Mouse (Mus musculus) kidney, postnatal 25 days (tissue): ENCODE data around the gene Usp17la.
"Not testable (repeated sequence)": the region's sequence is repeated elsewhere in the genome, so short reads cannot be mapped to it uniquely, and the experiment has no call there.

Experiments
- DNase-seq, 2 experiments: peaks; one replicate each; pipeline ENCODE4 v3.0.0; 2021; ENCODE audit warnings: mixed read lengths in 2 of 2

Usp17la gene

DNA sequence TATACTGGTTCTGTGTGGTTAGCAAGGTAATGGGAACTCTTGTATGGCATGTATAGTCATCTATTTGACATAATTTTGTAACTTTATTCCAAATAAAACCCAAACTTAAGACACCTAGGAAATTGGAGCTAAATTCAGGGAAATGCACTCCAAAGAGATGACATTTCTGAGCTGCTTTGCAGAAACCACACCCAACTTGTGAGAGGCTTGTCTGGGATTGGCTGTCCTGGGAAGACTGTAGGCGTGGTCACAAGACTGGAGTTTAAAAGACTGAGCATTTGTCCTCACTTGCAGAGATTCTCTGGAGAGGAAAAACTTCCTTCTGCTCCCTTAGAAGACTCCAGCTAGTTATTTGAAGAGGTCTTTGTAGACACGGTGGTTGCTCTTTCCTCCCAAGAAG is at the start of gene Usp17la:
Gene Usp17la, plus strand, starts transcription at position 301 of the 400 bp plus-strand sequence.
- not testable (repeated sequence) for DNase-seq

DNA sequence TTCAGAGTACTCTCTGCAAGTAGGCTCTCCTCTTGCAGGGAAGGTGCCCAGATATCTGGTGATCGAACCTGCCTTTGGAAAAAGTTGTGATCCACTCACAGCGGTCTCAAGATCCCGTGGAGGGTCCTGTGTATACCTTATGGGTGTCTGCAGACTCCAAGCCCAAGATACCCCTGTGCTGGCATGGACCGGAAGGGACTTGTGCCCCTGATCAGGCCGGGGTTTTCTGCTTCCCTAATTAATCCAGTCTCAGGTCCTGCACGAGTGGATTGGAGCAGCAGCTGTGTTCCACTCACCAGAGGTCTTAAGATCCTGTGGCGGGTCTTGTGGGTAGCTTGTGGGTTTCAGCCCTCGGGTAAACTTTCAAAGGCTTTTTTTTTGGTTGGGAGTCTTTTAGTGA is 46.5 kb upstream of the Usp17la start:
- DNase-seq = not testable (repeated sequence)

DNA sequence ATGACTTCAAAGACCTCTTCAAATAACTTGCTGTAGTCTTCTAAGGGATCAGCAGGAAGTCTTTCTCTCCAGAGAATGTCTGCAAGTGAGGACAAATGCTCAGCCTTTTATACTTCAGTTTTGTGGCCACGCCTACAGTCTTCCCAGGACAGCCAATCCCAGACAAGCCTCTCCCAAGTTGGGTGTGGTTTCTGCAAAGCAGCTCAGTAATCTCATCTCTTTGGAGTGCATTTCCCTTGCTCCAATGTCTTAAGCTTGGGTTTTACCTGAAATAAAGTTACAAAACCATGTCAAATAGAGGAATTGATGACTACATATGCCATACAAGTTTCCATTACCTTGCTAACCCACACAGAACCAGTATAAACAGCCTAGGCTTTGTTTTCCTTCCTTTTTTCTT is 14.3 kb upstream of the Usp17la start, which contains the start of gene Usp17lb:
Gene Usp17lb, minus strand, starts transcription at position 101 of the 400 bp plus-strand sequence.
- no peak for DNase-seq

DNA sequence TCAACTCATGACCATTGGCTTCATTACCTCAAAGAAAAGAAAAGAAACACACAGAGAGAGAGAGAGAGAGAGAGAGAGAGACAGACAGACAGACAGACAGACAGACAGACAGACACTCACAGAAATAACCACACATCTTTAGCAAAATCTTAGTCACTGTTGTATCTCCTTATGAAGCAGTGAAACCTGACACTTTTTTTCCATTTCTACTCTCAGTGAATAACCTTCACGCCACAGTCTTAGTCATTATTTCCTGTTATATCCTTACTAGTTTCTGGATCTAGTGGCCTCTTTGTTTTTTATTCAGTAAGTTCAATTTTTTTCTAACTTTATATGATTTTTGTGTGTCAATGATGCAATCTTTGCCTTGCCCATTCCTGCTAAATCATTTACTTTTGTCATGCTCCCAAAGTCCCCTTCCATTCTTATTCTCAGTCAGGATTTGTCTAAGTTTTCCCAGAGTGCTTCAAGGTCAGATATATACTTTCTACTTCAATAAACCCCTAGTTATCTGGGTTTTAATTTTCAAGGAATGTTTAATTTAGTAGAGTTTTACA is 13.0 kb upstream of the Usp17la start:
- DNase-seq = no peak

DNA sequence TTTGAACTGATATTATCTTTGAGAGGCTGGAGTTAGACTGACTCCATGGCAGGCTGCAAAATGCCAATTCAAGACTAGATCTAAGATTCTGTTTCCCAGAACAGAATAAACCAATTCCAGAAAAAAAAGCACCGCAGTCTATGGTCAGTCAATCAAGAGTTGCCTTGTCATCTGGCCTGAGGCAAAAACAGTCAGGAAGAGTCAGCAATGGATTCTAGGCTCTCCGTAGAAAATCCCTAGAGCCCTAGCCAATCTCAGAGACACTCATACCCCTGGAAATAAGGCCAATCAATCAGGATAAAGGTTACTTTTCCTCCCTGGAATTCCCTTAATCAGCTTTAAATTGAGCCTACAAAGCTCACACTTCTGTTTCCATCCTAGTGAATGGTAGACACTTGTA is 5.3 kb upstream of the Usp17la start:
- DNase-seq = not testable (repeated sequence)

DNA sequence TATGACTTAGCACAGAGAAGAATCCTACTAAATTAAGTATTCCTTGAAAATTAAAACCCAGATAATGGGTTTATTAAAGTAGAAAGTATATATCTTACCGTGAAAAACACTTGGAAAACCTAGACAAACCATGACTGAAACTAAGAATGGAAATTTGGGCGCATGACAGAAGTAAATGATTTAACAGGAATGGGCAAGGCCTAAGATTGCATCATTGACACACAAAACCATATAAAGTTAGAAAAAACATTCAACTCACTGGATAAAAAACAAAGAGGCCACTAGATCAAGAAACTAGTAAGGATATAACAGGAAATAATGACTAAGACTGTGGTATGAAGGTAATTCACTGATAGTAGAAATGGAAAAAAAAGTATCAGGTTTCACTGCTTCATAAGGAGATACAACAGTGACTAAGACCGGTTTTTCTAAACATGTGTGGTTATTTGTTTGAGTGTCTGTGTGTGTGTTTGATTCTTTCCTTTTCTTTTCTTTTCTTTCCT is 1.5 kb upstream of the Usp17la start:
- DNase-seq = no peak

DNA sequence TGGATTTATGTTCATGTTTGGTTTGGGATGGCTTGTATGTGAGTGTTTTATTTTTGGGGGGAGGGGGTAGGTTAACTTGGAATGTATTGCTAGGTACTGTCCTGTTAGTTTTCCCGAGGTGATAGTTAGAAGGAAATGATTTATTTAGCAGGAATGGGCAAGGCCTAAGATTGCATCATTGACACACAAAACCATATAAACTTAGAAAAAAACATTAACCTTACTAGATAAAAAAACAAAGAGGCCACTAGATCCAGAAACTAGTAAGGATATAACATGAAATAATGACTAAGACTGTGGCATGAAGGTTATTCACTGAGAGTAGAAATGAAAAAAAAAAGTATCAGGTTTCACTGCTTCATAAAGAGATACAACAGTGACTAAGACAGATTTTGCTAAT is 874 bp downstream of the Usp17la start:
- DNase-seq = no peak

DNA sequence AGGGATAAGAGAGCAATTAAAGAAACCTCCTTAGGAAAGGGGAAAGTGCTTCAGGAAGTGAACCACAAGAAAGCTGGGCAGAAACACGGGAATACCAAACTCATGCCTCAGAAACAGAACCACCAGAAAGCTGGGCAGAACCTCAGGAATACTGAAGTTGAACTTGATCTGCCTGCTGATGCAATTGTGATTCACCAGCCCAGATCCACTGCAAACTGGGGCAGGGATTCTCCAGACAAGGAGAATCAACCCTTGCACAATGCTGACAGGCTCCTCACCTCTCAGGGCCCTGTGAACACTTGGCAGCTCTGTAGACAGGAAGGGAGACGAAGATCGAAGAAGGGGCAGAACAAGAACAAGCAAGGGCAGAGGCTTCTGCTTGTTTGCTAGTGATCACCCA is 4.6 kb downstream of the Usp17la start:
- DNase-seq = no peak

DNA sequence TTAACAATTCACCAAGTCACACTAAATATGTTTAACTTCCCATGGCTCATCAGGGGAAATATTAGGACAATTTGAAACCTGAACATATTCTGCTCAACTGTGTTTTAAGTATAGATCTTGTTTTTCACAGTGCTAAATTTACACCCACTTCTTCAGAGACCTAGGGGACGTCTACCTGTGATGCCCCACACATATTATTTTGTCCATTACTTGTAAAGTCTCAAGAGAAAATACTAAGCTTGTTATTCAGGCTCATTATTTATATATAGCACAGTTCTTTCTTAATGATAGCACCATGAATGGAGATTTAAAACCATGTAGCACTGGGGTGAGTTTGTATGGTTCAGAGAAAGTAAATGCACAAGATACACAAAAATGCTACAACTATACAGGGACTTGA is 20.9 kb downstream of the Usp17la start, which contains the start of gene Olfr665:
Gene Olfr665, plus strand, starts transcription at position 301 of the 400 bp plus-strand sequence.
- no peak for DNase-seq

DNA sequence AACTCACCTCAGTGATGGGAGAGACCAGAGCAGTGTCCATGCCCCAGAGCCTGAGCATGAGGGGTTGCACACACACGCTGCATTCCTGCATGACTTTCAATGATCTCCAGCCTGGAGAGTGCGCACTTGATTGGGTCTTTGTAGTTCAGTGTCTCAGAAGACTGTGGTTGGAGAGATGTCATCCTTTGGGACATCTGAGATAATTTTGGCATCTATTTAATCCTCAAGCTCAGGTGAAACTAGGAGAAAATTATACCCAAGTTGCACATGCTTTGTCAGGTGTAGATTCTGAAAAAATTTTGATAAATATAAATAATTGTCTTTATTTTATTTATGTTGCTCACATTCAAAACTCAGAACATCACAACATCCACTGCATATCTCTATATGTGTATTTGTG is 39.0 kb downstream of the Usp17la start, which contains the start of gene Olfr666:
Gene Olfr666, minus strand, starts transcription at position 101 of the 400 bp plus-strand sequence.
- no peak for DNase-seq
